Mouse (Mus musculus): ENCODE measurements around the gene Gm17409. TPM values are rescaled to one million over a fixed set of nuclear protein-coding genes. Genes with fewer than 3 reads are reported as not detected.

Gene Gm17409
- total and polyA plus RNA-seq, 3 experiments = not detected

DNA sequence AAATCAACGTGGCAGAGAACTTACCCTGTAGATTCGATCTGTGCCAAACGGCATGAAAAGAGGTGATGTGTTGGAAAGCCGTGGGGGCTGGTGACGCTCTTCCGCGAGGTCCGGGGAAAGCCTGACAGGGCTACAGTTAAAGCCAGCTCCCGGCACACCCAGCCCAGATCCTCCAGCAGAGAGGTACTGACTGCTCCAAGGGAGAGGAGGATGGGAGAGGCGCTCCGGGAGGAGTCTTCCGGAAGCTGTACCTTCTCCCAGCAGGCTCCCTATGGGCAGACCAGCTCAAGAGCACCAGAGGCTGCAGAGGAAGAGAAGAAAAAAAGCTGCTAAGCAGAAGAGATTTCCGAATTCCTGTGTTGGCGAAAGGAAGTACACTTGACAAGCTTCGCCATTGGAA, 46.1 kb downstream of the Gm17409 start:
- Histone ChIP-seq H3K4me1 (ENCODE audit: control insufficient read depth in 1 of 2, insufficient read depth in 2 of 2) (no peaks in the 10 kb centered on the region), H3K4me2 (ENCODE audit: insufficient read depth, low read depth, poor library complexity, severe bottlenecking) (no peak overlapping the region), H3K27ac (ENCODE audit: insufficient read depth, low read depth) (no peak overlapping the region), H3K36me3 (replicated peaks in 1 of 2; ENCODE audit: control insufficient read depth in 1 of 2, insufficient read depth in 1 of 2, low read length in 1 of 2) (no peaks in the 10 kb centered on the region), H3K79me2 (replicated peaks; ENCODE audit: control insufficient read depth, extremely low read depth, insufficient read depth, poor library complexity, severe bottlenecking) (no peaks in the 10 kb centered on the region), H3K9ac (ENCODE audit: insufficient read depth, low read depth) (no peak overlapping the region), H3K4me3 (replicated peaks in 1 of 3; ENCODE audit: low read depth in 2 of 3, low read length in 2 of 3, poor library complexity in 1 of 3) (no peak overlapping the region), H3K9me3 (replicated peaks; ENCODE audit: low read length) (peaks cover 3% of the 10 kb centered on the region), H3K27me3 (replicated peaks) (no peaks in the 10 kb centered on the region)
- in situ Hi-C loops (cut with MboI; ENCODE audit: low pct_ligation_motif_present, low pct_unique_long_range_greater_than_20kb, low sequenced_read_pairs) = no loop called here
- DNase-seq (ENCODE audit: extremely low read depth) = no peak
- TF ChIP-seq JUN (IDR thresholded peaks at IDR 0.05; ENCODE audit: insufficient read depth, low read depth, low read length) (no peak), NRF1 (IDR thresholded peaks at IDR 0.05; ENCODE audit: low read depth, low read length) (no peak), MAFK (IDR thresholded peaks at IDR 0.05; ENCODE audit: insufficient replicate concordance, low read length) (no peak), USF1 (IDR thresholded peaks at IDR 0.05; ENCODE audit: low read depth, low read length) (no peak), SIN3A (IDR thresholded peaks at IDR 0.05; ENCODE audit: low read length) (no peak), ETS1 (conservative IDR thresholded peaks at IDR 0.05; ENCODE audit: low read depth, low read length) (no peak), EP300 (IDR thresholded peaks at IDR 0.05; ENCODE audit: low read length) (no peak), ZC3H11A (IDR thresholded peaks at IDR 0.05; ENCODE audit: low read depth, low read length) (no peak), RAD21 (IDR thresholded peaks at IDR 0.05; ENCODE audit: low read depth, low read length) (no peak), ZNF384 (IDR thresholded peaks at IDR 0.05; ENCODE audit: low read depth, low read length) (no peak), CHD2 (IDR thresholded peaks at IDR 0.05; ENCODE audit: low read length) (no peak), CTCF (conservative IDR thresholded peaks at IDR 0.05 in 1 of 2, IDR thresholded peaks at IDR 0.05 in 1 of 2; ENCODE audit: low read depth in 2 of 2, low read length in 2 of 2) (no peak), ELF1 (IDR thresholded peaks at IDR 0.05; ENCODE audit: low read depth, low read length) (no peak), RCOR1 (conservative IDR thresholded peaks at IDR 0.05; ENCODE audit: low read depth, low read length) (no peak), KAT2A (IDR thresholded peaks at IDR 0.05; ENCODE audit: insufficient replicate concordance, low read length) (no peak), ZMIZ1 (IDR thresholded peaks at IDR 0.05; ENCODE audit: low read depth, low read length) (no peak)
- dilution Hi-C loops (cut with MboI; ENCODE audit: extremely low pct_ligation_motif_present, extremely low pct_unique_long_range_greater_than_20kb, low sequenced_read_pairs) = no loop called here

GRCm38 (mm10) chr2:58516920-58517319, 47.0 kb downstream of the Gm17409 start:
- no peaks in the 10 kb centered on the region for H3K4me1 ChIP-seq (ENCODE audit: control insufficient read depth in 1 of 2, insufficient read depth in 2 of 2)
- H3K4me3 ChIP-seq (replicated peaks in 1 of 3; ENCODE audit: low read depth in 2 of 3, low read length in 2 of 3, poor library complexity in 1 of 3) = no peak overlapping the region
- H3K4me2 ChIP-seq (ENCODE audit: insufficient read depth, low read depth, poor library complexity, severe bottlenecking) = no peak overlapping the region
- H3K9ac ChIP-seq (ENCODE audit: insufficient read depth, low read depth) = no peak overlapping the region
- TF ChIP-seq USF2 (conservative IDR thresholded peaks at IDR 0.05; ENCODE audit: low read depth, low read length) = no peak
- no peak for TF ChIP-seq RAD21 (IDR thresholded peaks at IDR 0.05; ENCODE audit: low read depth, low read length)
- no peak for TF ChIP-seq RCOR1 (conservative IDR thresholded peaks at IDR 0.05; ENCODE audit: low read depth, low read length)
- no peak for TF ChIP-seq NELFE (IDR thresholded peaks at IDR 0.05; ENCODE audit: low read depth, low read length)
- TF ChIP-seq CHD1 (IDR thresholded peaks at IDR 0.05; ENCODE audit: low read depth, low read length) = no peak
- TF ChIP-seq CTCF (conservative IDR thresholded peaks at IDR 0.05 in 1 of 2, IDR thresholded peaks at IDR 0.05 in 1 of 2; ENCODE audit: low read depth in 2 of 2, low read length in 2 of 2) = no peak
- TF ChIP-seq POLR2A (IDR thresholded peaks at IDR 0.05; ENCODE audit: low read depth, low read length) = no peak
- TF ChIP-seq MAZ (IDR thresholded peaks at IDR 0.05; ENCODE audit: low read depth, low read length) = no peak
- TF ChIP-seq ETS1 (conservative IDR thresholded peaks at IDR 0.05; ENCODE audit: low read depth, low read length) = no peak
- no peak for TF ChIP-seq POLR2AphosphoS2 (IDR thresholded peaks at IDR 0.05; ENCODE audit: low read depth, low read length)
- TF ChIP-seq MXI1 (IDR thresholded peaks at IDR 0.05; ENCODE audit: low read depth, low read length) = no peak
- dilution Hi-C loops (cut with MboI; ENCODE audit: extremely low pct_ligation_motif_present, extremely low pct_unique_long_range_greater_than_20kb, low sequenced_read_pairs) (no loop called here), in situ Hi-C loops (cut with MboI; ENCODE audit: low pct_ligation_motif_present, low pct_unique_long_range_greater_than_20kb, low sequenced_read_pairs) (no loop called here)
- H3K36me3 ChIP-seq (replicated peaks in 1 of 2; ENCODE audit: control insufficient read depth in 1 of 2, insufficient read depth in 1 of 2, low read length in 1 of 2) = no peaks in the 10 kb centered on the region
- no peaks in the 10 kb centered on the region for H3K27me3 ChIP-seq (replicated peaks)
- H3K79me2 ChIP-seq (replicated peaks; ENCODE audit: control insufficient read depth, extremely low read depth, insufficient read depth, poor library complexity, severe bottlenecking) = no peaks in the 10 kb centered on the region
- no peak for DNase-seq (ENCODE audit: extremely low read depth)
- peaks cover 3% of the 10 kb centered on the region for H3K9me3 ChIP-seq (replicated peaks; ENCODE audit: low read length)
- H3K27ac ChIP-seq (ENCODE audit: insufficient read depth, low read depth) = no peak overlapping the region

Data from CH12.LX (cell line).